Mouse (Mus musculus) kidney, adult 10 weeks (tissue): ENCODE measurements around the gene Stum. TPM values are rescaled to one million over a fixed set of nuclear protein-coding genes. Genes with fewer than 3 reads are reported as not detected.

Experiments
- polyA plus RNA-seq: library from polyadenylated mRNA; stranded (reverse); fragments of 350-450 nt; fragmentation: Illumina TruSeq; extraction: RNeasy Lipid Tissue Mini Kit (QIAGEN cat#74804); gene quantifications from one replicate; pipeline ENCODE4 v1.2.3, GENCODE M21; 2014; ENCODE audit warnings: low read depth, low replicate concordance

Stum gene
- polyA plus RNA-seq: 0.08 TPM

DNA sequence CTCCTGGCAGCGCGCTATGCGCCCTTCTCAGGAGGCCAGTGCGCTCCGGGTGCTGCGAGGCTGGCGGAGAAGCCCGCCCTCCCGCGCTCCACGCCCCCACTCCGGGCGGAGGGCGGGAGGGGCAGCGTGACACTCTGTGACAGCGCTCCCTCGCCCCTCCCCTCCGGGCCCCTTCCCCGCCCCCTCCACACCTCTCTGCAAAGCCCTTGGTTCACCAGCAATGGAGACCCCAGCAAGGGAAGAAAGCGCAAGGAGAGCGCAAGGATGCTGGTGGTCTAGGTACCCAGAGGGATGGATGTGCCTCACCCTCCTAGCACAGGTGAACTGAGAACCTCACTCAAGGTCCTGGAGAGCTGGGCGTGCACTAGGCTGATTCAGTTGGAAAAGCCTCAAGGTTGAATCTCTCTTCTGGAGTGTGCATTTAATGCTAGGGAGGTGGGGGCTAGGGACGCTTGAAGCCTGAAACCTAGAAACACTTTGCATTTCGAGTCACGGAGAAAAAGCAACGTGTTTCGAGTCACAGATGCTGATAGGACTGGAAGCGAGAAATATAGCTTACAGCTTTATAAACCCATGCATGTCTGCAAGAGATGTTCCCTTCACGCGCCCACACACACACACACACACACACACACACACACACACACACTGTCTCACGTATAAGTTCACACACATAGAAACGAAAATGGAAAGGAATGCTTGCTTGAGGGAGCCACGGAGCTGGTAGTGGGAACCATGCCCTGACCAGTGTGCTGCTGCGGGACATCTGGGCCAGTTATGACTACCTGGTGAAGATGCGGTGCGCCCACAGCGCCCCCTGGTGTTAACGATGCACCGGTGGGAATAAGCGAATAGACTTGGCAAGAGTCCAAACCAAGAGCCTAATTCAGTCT lies at the start of gene Stum:
Gene Stum (minus strand): TSS at position 106 of the 893 bp plus-strand sequence.

Other genes starting within 250 kb of the Stum start
- 2.4 TPM for gene Psen2, start 220.1 kb downstream of the Stum start, polyA plus RNA-seq
- gene Itpkb, start 153.0 kb downstream of the Stum start, polyA plus RNA-seq: 5.5 TPM
- gene Parp1, start 85.4 kb upstream of the Stum start, polyA plus RNA-seq: 13.2 TPM
- 8.6 TPM for gene Lin9, start 157.6 kb upstream of the Stum start, polyA plus RNA-seq
- gene Mixl1, start 213.5 kb upstream of the Stum start, polyA plus RNA-seq: not detected
- 48.2 TPM for gene Acbd3, start 242.5 kb upstream of the Stum start, polyA plus RNA-seq